Mouse (Mus musculus) olfactory bulb, adult 2 months (tissue): ENCODE measurements at regions not wholly inside any gene's neighbourhood (a gene's known extent, or its start where the extent isn't known, plus 50 kb on each side); places are given as distances from the start of the nearest gene placed in this dataset.

ENCODE experiments used
- H3K27ac ChIP-seq: fragments of 200-500 bp; 2 replicates; pipeline ENCODE4 v1.5.1; 2012; ENCODE audit warnings: low read depth, low read length; ENCODE audit not compliant: insufficient read depth
- H3K4me1 ChIP-seq: fragments of 200-500 bp; 2 replicates; pipeline ENCODE4 v1.6.1; 2012; ENCODE audit warnings: low read length; ENCODE audit not compliant: control insufficient read depth, insufficient read depth
- H3K4me3 ChIP-seq: fragments of 200-500 bp; 2 replicates; pipeline ENCODE4 v1.5.1; 2012; ENCODE audit warnings: mild to moderate bottlenecking, low read depth, low read length, moderate library complexity; ENCODE audit not compliant: insufficient read depth
- CTCF ChIP-seq: fragments of 200-500 bp; IDR thresholded peaks from 2 replicates; pipeline ENCODE4 v1.5.1; 2012; ENCODE audit warnings: low read depth, mild to moderate bottlenecking, low read length, moderate library complexity; ENCODE audit not compliant: insufficient read depth
- POLR2A ChIP-seq: fragments of 200-500 bp; IDR thresholded peaks from 2 replicates; pipeline ENCODE4 v1.6.1; 2012; ENCODE audit warnings: mild to moderate bottlenecking, low read depth, low read length, moderate library complexity; ENCODE audit not compliant: insufficient read depth
- WGBS: fragments of 180-500 bp; shearing (Covaris S2); methylation state at CpG from one replicate; pipeline ENCODE4 v1.1.7; 2018; 5-methylcytosine and 5-hydroxymethylcytosine counted together

DNA sequence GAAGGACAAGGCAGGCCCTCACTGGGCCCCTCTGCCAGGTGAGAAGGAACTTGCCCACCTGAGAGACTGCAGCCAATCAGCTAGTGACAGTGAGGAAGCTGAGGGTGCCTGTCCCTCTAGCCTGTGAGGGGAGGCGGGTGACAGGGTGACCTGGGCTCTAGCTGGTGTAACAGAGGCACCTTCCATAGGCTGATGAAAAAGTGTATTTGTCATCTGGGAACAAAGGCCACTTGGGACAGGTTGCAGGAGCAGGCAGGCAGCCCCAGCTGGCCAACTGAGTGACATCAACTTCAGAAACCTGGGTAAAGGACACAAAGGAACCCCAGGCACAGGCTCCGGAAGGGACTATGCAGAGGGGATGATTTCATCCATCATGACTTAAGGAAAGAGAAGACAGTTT, 63.0 kb upstream of the Zfp637 start:
- H3K4me1 ChIP-seq, result peaks cover 6% of the 10 kb centered on the region
- WGBS, result 79% methylated on average over 2 of the region's 2 CpGs

GRCm38 (mm10) chr6:117778481-117778880, 62.5 kb upstream of the Zfp637 start:
- WGBS, result 82% methylated on average over 8 of the region's 8 CpGs
- TF ChIP-seq POLR2A (no peak), CTCF (no peak)

More for the DNA sequence above, 63.0 kb upstream of the Zfp637 start:
- H3K27ac ChIP-seq, result no peak overlapping the region
- no peak for TF ChIP-seq POLR2A
- TF ChIP-seq CTCF, result no peak
- no peak overlapping the region for H3K4me3 ChIP-seq

DNA sequence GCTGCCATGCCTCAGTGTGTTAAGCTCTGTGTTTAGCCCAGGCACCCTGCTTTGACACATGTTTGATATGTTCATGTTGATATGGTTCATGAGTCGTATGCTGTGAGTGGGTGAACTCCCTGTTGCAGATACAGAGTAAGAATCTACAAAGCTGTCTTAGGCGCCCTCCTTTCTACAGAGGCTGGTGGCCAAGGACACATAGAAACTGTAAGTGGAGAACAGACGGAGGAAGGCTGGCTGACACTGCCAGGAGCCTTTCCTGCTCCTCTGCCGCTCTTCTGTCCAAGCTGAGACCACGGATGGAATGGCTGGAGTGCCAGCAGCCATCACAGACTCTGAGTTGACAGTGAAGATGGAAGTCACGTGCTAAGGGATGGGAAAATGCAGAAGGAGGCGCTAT, 62.0 kb upstream of the Zfp637 start:
- no peak overlapping the region for H3K27ac ChIP-seq
- H3K4me3 ChIP-seq, result no peak overlapping the region
- TF ChIP-seq CTCF (no peak), POLR2A (no peak)
- peaks cover 6% of the 10 kb centered on the region for H3K4me1 ChIP-seq
- 90% methylated on average over 7 of the region's 7 CpGs for WGBS

More at GRCm38 (mm10) chr6:117778481-117778880, 62.5 kb upstream of the Zfp637 start:
- Histone ChIP-seq H3K4me1 (peaks cover 6% of the 10 kb centered on the region), H3K27ac (no peak overlapping the region), H3K4me3 (no peak overlapping the region)

GRCm38 (mm10) chr6:117788580-117789540, 52.1 kb upstream of the Zfp637 start:
- H3K4me1 ChIP-seq, result no peaks in the 10 kb centered on the region
- 82% methylated on average over 12 of the region's 12 CpGs for WGBS
- TF ChIP-seq POLR2A, result no peak
- no peak for TF ChIP-seq CTCF
- H3K27ac ChIP-seq, result no peak overlapping the region
- H3K4me3 ChIP-seq, result no peak overlapping the region

- Histone ChIP-seq H3K4me1 (no peaks in the 10 kb centered on the region), H3K4me3 (no peak overlapping the region), H3K27ac (no peak overlapping the region)
- no peak for TF ChIP-seq CTCF
- WGBS, result 93% methylated on average over 6 of the region's 6 CpGs
Observed at GRCm38 (mm10) chr6:117790581-117790980, 50.4 kb upstream of the Zfp637 start.
